Mouse (Mus musculus) embryonic facial prominence, embryonic 15.5 days (tissue): ENCODE data around the gene Tmigd3. TPM values are rescaled to one million over a fixed set of nuclear protein-coding genes. Genes with fewer than 3 reads are reported as not detected.
"Not testable (repeated sequence)": the region's sequence is repeated elsewhere in the genome, so short reads cannot be mapped to it uniquely, and the experiment has no call there.

ENCODE experiments used
- ATAC-seq: fragments of 200-750 bp; cut with Nextera tagmentation; 2 replicates; pipeline ENCODE4 v1.8.0; 2017; ENCODE audit warnings: low read depth, moderate TSS enrichment; ENCODE audit not compliant: insufficient number of reproducible peaks, low FRiP score, low TSS enrichment
- H3K27ac ChIP-seq: fragments of 300-500 bp; sonication (generic); replicated peaks from 2 replicates; pipeline ENCODE4 v1.5.1; 2015; ENCODE audit warnings: mild to moderate bottlenecking, inconsistent platforms
- H3K27me3 ChIP-seq: fragments of 300-500 bp; sonication (generic); 2 replicates; pipeline ENCODE4 v1.6.1; 2015; ENCODE audit warnings: inconsistent platforms
- H3K36me3 ChIP-seq: fragments of 300-500 bp; sonication (generic); 2 replicates; pipeline ENCODE4 v1.6.1; 2015; ENCODE audit warnings: mild to moderate bottlenecking, inconsistent platforms
- H3K4me1 ChIP-seq: fragments of 300-500 bp; sonication (generic); 2 replicates; pipeline ENCODE4 v1.6.1; 2015; ENCODE audit warnings: inconsistent platforms
- H3K4me2 ChIP-seq: fragments of 300-500 bp; sonication (generic); replicated peaks from 2 replicates; pipeline ENCODE4 v1.6.1; 2015; ENCODE audit warnings: mild to moderate bottlenecking, inconsistent platforms
- H3K4me3 ChIP-seq: fragments of 300-500 bp; sonication (generic); replicated peaks from 2 replicates; pipeline ENCODE4 v1.5.1; 2015; ENCODE audit warnings: mild to moderate bottlenecking, inconsistent platforms
- H3K9ac ChIP-seq: fragments of 300-500 bp; sonication (generic); 2 replicates; pipeline ENCODE4 v1.6.1; 2015; ENCODE audit warnings: inconsistent platforms
- H3K9me3 ChIP-seq: fragments of 300-500 bp; sonication (generic); replicated peaks from 2 replicates; pipeline ENCODE4 v1.6.1; 2016; ENCODE audit warnings: inconsistent platforms
- WGBS: fragments of 180-500 bp; shearing (Covaris S2); methylation state at CpG from one replicate; pipeline ENCODE4 v1.1.7; 2015; 5-methylcytosine and 5-hydroxymethylcytosine counted together
- polyA plus RNA-seq: library from polyadenylated mRNA; unstranded; fragments of >200 nt; fragmentation: Nextera tagmentation; extraction: Ambion mirVana; gene quantifications from 2 replicates; pipeline ENCODE4 v1.2.1, GENCODE M21; 2015

The Tmigd3 gene
- polyA plus RNA-seq, 1 experiment from 2014 or later, result 0.27 TPM

GRCm38 (mm10) chr3:105918355-105918745, 47.6 kb downstream of the Tmigd3 start:
- Histone ChIP-seq H3K27me3 (no peaks in the 10 kb centered on the region), H3K4me2 (no peak overlapping the region), H3K27ac (no peak overlapping the region), H3K36me3 (no peaks in the 10 kb centered on the region), H3K9ac (no peak overlapping the region), H3K4me3 (no peak overlapping the region), H3K4me1 (no peaks in the 10 kb centered on the region), H3K9me3 (no peaks in the 10 kb centered on the region)
- WGBS, result 58% methylated on average over 3 of the region's 3 CpGs
- no peak for ATAC-seq

- not testable (repeated sequence) for H3K9ac ChIP-seq, H3K9me3 ChIP-seq, H3K4me2 ChIP-seq, H3K4me1 ChIP-seq, H3K27me3 ChIP-seq, ATAC-seq, H3K36me3 ChIP-seq, H3K27ac ChIP-seq, H3K4me3 ChIP-seq
Observed at GRCm38 (mm10) chr3:105920743-105921142, 50.0 kb downstream of the Tmigd3 start.

GRCm38 (mm10) chr3:105921959-105922358, 51.3 kb downstream of the Tmigd3 start:
- Histone ChIP-seq H3K4me1 (no peaks in the 10 kb centered on the region), H3K27me3 (no peaks in the 10 kb centered on the region), H3K9me3 (no peaks in the 10 kb centered on the region), H3K4me2 (no peak overlapping the region), H3K9ac (no peak overlapping the region), H3K36me3 (no peaks in the 10 kb centered on the region), H3K4me3 (no peak overlapping the region), H3K27ac (no peak overlapping the region)
- WGBS, result 77% methylated on average over 2 of the region's 2 CpGs
- ATAC-seq, result no peak

GRCm38 (mm10) chr3:105924616-105925015, 53.9 kb downstream of the Tmigd3 start:
- ATAC-seq, result no peak
- Histone ChIP-seq H3K9ac (no peak overlapping the region), H3K9me3 (no peaks in the 10 kb centered on the region), H3K27ac (no peak overlapping the region), H3K36me3 (no peaks in the 10 kb centered on the region), H3K4me3 (no peak overlapping the region), H3K4me2 (no peak overlapping the region), H3K27me3 (no peaks in the 10 kb centered on the region), H3K4me1 (no peaks in the 10 kb centered on the region)
- WGBS, result 83% methylated on average over 9 of the region's 9 CpGs

GRCm38 (mm10) chr3:105927561-105928194, 57.0 kb downstream of the Tmigd3 start:
- WGBS, result 80% methylated on average over 7 of the region's 7 CpGs
- Histone ChIP-seq H3K4me1 (no peaks in the 10 kb centered on the region), H3K9me3 (no peaks in the 10 kb centered on the region), H3K27me3 (no peaks in the 10 kb centered on the region), H3K4me2 (no peak overlapping the region), H3K27ac (no peak overlapping the region), H3K4me3 (no peak overlapping the region), H3K36me3 (no peaks in the 10 kb centered on the region), H3K9ac (no peak overlapping the region)
- ATAC-seq, result no peak

GRCm38 (mm10) chr3:105928195-105928569, 57.5 kb downstream of the Tmigd3 start:
- no peak overlapping the region for H3K4me3 ChIP-seq
- H3K9me3 ChIP-seq, result no peaks in the 10 kb centered on the region
- H3K4me1 ChIP-seq, result no peaks in the 10 kb centered on the region
- WGBS, result 81% methylated on average over 3 of the region's 3 CpGs
- no peaks in the 10 kb centered on the region for H3K36me3 ChIP-seq
- no peaks in the 10 kb centered on the region for H3K27me3 ChIP-seq
- H3K4me2 ChIP-seq, result no peak overlapping the region
- no peak for ATAC-seq
- no peak overlapping the region for H3K27ac ChIP-seq
- no peak overlapping the region for H3K9ac ChIP-seq

- H3K4me1 ChIP-seq, result no peaks in the 10 kb centered on the region
- H3K4me2 ChIP-seq, result no peak overlapping the region
- H3K36me3 ChIP-seq, result no peaks in the 10 kb centered on the region
- H3K4me3 ChIP-seq, result no peak overlapping the region
- no peak overlapping the region for H3K9ac ChIP-seq
- H3K27me3 ChIP-seq, result no peaks in the 10 kb centered on the region
- H3K9me3 ChIP-seq, result no peaks in the 10 kb centered on the region
- no peak for ATAC-seq
- H3K27ac ChIP-seq, result no peak overlapping the region
- WGBS, result 81% methylated on average over 6 of the region's 6 CpGs
Observed at GRCm38 (mm10) chr3:105928781-105929180, 58.1 kb downstream of the Tmigd3 start.

GRCm38 (mm10) chr3:105929821-105930220, 59.1 kb downstream of the Tmigd3 start:
- ATAC-seq, result no peak

GRCm38 (mm10) chr3:105931095-105931494, 60.4 kb downstream of the Tmigd3 start:
- Histone ChIP-seq H3K4me1 (no peaks in the 10 kb centered on the region), H3K9me3 (no peaks in the 10 kb centered on the region), H3K27me3 (no peaks in the 10 kb centered on the region), H3K36me3 (no peaks in the 10 kb centered on the region), H3K4me2 (no peak overlapping the region), H3K27ac (no peak overlapping the region), H3K9ac (no peak overlapping the region), H3K4me3 (no peak overlapping the region)
- ATAC-seq, result no peak
- 80% methylated on average over 2 of the region's 2 CpGs for WGBS

More at GRCm38 (mm10) chr3:105929821-105930220, 59.1 kb downstream of the Tmigd3 start:
- no peak overlapping the region for H3K4me3 ChIP-seq
- no peaks in the 10 kb centered on the region for H3K36me3 ChIP-seq
- 73% methylated on average over 7 of the region's 7 CpGs for WGBS
- no peaks in the 10 kb centered on the region for H3K9me3 ChIP-seq
- no peaks in the 10 kb centered on the region for H3K4me1 ChIP-seq
- H3K4me2 ChIP-seq, result no peak overlapping the region
- no peak overlapping the region for H3K9ac ChIP-seq
- no peak overlapping the region for H3K27ac ChIP-seq
- H3K27me3 ChIP-seq, result no peaks in the 10 kb centered on the region

- peaks cover 4% of the 10 kb centered on the region; the same call in 1 of the 2 replicates for H3K36me3 ChIP-seq
- no peak within 1 kb of the TSS for H3K4me2 ChIP-seq
- H3K4me1 ChIP-seq, result no peaks in the 10 kb centered on the region
- H3K9ac ChIP-seq, result no peak within 1 kb of the TSS
- H3K9me3 ChIP-seq, result no peaks in the 10 kb centered on the region
- 78% methylated on average over 8 of the region's 8 CpGs for WGBS
- no peaks in the 10 kb centered on the region for H3K27me3 ChIP-seq
- ATAC-seq, result no peak
- no peak within 1 kb of the TSS for H3K4me3 ChIP-seq
- H3K27ac ChIP-seq, result no peak within 1 kb of the TSS
Observed at GRCm38 (mm10) chr3:105932240-105933071, 61.8 kb downstream of the Tmigd3 start, which contains the start of gene I830077J02Rik. I830077J02Rik (minus strand) TSS chr3:105932664.

- Histone ChIP-seq H3K4me1 (no peaks in the 10 kb centered on the region), H3K4me2 (no peak overlapping the region), H3K4me3 (no peak overlapping the region), H3K27ac (no peak overlapping the region), H3K9me3 (no peaks in the 10 kb centered on the region), H3K36me3 (peaks cover 8% of the 10 kb centered on the region; the same call in 1 of the 2 replicates), H3K27me3 (no peaks in the 10 kb centered on the region), H3K9ac (no peak overlapping the region)
- 91% methylated on average over 6 of the region's 6 CpGs for WGBS
- ATAC-seq, result no peak
Observed at GRCm38 (mm10) chr3:105933926-105934325, 63.2 kb downstream of the Tmigd3 start.
